Mouse (Mus musculus) erythroblast, embryonic 14.5 days (primary cell): ENCODE data around the gene D030056L22Rik.

ENCODE experiments used
- GATA1 ChIP-seq: IDR thresholded peaks from 2 replicates; pipeline ENCODE4 v1.6.1; 2012; ENCODE audit warnings: low read length, inconsistent platforms, mixed read lengths
- TAL1 ChIP-seq: IDR thresholded peaks from 3 replicates; pipeline ENCODE4 v1.6.1; 2012; ENCODE audit warnings: low read length, inconsistent platforms, mixed read lengths

- no peak for TF ChIP-seq GATA1
- no peak for TF ChIP-seq TAL1
Measured at GRCm38 (mm10) chr19:18725186-18725585, 12.2 kb downstream of the D030056L22Rik start.
